Mouse (Mus musculus) thymus, postnatal 14 days (tissue): ENCODE data around the gene Ccdc162.
"Not testable (repeated sequence)": the region's sequence is repeated elsewhere in the genome, so short reads cannot be mapped to it uniquely, and the experiment has no call there.

Source experiments
- DNase-seq: peaks from one replicate; pipeline ENCODE4 v3.0.0; 2021

The Ccdc162 gene

GRCm38 (mm10) chr10:41690978-41691377 lies 25.5 kb downstream of the Ccdc162 start:
- no peak for DNase-seq

DNA sequence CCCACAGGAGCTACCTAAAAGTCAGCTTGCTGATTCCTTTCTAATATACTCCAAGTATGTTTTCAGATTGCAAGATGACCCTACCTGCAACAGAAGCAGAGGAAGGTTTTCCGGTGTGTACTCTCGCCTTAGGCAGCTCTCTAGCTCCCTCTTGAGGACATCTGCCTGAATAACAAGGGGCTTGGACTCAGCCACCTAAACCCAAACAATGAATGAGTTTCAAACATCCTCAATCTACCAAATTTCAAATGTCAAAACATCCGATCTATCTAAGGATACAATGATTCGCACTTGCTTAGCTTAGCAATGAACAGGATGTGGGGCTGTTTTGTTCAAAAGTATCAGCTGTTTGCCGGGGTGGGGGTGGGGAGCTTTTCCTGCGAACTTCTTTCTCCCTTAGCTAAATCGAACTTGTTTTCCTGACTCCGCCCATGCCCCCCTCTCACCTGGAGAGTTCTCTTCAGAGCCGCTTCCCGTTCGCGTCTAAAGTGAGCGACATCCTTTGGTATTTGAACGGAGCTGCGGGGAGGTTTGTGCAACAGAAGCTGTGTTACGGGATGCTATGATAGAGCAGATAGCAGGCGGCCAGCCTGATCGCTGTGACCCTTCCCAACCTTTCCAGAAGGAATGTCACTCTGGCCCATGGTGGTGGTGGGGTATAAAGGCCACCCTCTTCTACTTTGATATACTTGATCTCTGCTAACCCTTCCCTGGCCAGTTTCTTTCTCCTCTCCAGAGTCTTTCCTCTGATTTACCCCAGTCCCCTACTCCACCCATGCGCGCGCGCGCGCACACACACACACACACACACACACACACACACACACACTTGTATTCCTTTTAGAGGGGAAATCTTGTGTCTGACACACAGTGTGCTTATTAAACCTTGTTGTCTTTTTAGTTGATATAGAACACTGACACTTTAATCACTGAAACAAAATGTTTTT lies 26.2 kb downstream of the Ccdc162 start:
- peak; percentile 86 for DNase-seq

GRCm38 (mm10) chr10:41684548-41684996 lies 31.9 kb downstream of the Ccdc162 start:
- peak; percentile 41 for DNase-seq

- DNase-seq, result peak; percentile 92
Observed at GRCm38 (mm10) chr10:41682546-41683393, 33.7 kb downstream of the Ccdc162 start.

DNA sequence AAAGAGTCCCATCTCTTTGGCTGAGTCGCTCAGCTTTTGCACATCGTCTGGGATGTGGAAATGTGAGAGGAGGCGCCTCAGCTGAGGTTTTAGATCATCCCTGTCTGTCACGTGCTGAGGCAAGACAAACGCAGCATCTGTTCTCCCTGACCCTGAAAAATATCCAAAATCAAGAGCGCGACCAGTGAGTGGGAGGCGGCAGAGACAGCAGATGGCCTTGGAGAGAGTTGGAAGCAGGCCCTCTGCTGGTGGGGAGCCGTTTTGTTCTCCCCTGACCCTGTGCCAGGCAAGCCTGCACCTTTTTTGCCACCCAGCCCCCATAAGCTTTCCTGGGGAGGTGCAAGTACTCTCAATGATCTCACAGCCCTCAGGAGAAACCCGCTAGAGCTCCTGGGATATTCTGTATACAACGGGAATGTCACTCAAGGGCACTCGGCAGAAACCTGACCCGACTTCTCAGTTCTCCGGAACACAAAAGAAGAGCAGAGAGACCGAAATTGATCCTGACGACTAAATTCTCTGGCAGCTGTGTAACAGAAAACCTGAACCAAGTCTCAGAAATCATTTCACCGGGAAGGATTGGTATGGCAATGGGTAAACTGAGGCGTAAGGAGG lies 37.6 kb downstream of the Ccdc162 start:
- DNase-seq, result peak; percentile 82

DNA sequence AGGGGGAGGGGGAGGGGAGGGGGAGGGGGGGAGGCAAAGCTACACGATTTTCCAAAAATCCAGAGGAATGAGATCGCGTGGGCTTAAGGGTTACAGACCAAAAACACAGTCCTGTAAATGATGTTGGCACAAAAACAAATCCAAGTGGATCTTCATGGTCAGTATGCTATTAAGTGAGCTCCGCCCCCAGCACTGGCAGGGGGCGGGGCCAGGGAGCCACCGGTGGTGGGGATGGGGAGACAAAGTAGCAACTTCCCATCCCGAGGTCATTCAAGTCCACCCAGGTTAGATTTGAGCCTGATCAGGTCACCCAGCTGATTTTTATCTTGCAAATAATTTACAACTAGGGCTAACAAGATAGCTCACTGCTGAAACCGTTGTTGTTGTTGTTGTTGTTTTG lies 39.0 kb downstream of the Ccdc162 start:
- DNase-seq, result no peak

GRCm38 (mm10) chr10:41676661-41677061 lies 39.8 kb downstream of the Ccdc162 start:
- DNase-seq, result no peak

GRCm38 (mm10) chr10:41675842-41676571 lies 40.4 kb downstream of the Ccdc162 start:
- no peak for DNase-seq

DNA sequence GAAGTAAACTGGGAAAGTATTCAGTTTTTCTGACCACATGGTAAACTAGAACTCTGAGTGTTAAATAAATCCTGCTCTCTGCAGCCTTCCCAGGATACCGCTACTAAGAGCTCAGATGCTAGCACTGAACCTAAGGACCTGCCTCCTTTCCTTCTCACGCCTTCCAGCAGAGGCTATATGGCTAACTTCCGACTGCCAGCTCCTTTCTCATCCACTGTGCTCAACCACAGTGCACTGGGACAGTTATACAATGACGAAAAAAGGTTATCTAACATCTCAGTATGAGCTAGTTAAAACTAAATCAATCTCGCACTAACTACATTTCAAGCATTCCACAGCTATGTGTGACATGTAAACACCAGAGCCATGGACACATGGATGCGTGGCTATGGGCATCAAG lies 41.2 kb downstream of the Ccdc162 start:
- DNase-seq, result no peak

DNA sequence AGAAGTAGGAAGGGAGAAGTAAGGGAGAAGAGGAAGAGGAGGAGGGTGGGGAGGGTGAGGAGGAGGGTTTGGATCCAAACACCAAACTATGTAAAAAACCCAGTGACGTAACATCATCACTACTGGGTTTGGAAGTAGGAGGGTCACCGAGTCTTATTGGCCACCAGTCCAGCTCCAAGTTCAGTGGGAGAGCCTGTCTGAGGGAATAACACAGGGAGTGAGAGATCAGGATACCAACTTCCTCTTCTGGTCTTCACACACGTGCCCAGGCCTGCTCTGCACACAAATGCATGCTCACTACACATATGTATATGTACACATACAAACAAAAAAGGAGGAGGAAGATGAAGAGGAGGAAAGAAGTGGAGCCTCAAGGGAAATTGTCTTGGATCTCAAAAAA lies 42.1 kb downstream of the Ccdc162 start:
- DNase-seq, result no peak

DNA sequence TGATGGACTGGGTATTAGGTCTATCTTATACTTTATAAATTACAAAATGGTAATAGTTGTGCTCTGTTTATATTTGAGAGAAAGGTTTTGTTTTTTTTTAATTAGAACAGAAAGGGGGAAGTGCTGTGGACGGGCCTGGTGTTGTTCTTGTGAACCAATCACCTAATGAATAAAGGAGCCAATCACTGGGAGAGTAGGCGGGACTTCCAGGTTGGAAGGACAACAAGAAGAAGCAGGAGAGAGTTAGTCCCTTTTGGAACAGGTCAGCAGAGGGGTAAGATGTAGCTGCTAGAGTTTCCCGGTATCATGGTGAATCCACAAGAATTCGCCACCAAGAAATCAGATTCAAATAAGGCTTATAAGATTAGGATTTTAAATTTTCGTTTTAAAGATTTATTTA lies 46.2 kb downstream of the Ccdc162 start:
- no peak for DNase-seq

- no peak for DNase-seq
Observed at GRCm38 (mm10) chr10:41665498-41665897, 50.9 kb downstream of the Ccdc162 start.

- not testable (repeated sequence) for DNase-seq
Observed at GRCm38 (mm10) chr10:41659671-41660070, 56.8 kb downstream of the Ccdc162 start.

- not testable (repeated sequence) for DNase-seq
Observed at GRCm38 (mm10) chr10:41655684-41656083, 60.8 kb downstream of the Ccdc162 start.

DNA sequence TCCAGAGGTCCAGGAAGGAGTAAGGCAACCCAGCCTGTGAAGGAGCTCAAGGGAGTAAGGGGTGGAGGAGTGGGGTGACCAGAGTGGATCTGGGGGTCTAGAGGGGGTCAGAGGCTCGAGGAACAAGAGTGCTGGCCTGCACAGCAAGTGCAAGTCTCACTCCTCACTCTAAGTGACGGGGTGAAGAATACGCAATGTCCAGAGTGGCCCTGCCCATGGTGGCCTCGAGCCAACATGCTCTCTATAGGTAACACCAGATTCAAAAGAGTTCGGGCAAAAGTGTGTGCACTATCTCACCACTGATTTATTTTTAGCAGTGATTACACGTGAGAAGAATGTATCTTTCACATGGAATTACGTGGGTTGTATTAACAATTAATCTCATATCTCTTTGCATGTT lies 63.4 kb downstream of the Ccdc162 start:
- DNase-seq, result no peak

GRCm38 (mm10) chr10:41652094-41652775 lies 64.2 kb downstream of the Ccdc162 start:
- no peak for DNase-seq

DNA sequence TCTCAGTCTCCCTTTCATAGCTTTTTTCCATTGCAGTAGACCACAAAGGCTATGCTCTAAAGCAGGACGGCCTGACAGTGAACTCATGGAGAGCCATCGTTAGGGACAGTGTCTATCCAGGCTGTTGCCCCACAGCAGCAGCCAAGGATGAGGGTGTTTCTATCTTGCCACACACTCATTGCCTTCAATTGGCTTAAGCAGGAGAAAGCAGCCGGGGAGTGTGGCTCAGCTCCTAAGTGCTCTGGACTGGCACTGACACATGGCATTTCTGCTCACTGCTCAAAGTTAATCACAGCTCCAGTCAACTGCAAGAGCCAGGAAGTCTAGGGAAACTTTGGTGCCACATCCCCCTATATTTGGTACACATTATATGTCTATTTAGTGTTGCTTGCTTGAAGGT lies 64.9 kb downstream of the Ccdc162 start:
- no peak for DNase-seq

GRCm38 (mm10) chr10:41649186-41649585 lies 67.2 kb downstream of the Ccdc162 start:
- DNase-seq, result no peak

DNA sequence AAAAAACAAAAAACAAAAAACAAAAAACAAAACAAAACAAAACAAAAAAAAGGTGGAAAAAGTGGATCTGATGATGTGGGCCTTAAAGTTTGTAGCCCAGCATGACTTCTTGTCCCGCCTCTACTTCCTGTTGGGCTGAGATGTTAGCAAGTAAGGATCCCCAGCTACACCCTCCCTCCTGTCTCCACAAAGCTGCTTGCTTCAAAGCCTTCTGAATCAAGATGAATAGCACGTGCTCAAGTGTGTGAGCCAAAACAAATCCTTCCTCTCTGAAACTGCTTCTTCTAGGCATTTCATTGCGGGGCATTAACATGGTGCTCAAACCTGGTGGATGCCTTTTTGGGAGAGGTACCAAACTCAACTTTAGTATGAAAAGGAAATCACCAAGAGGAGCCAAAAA lies 77.7 kb downstream of the Ccdc162 start:
- DNase-seq, result peak; percentile 69

DNA sequence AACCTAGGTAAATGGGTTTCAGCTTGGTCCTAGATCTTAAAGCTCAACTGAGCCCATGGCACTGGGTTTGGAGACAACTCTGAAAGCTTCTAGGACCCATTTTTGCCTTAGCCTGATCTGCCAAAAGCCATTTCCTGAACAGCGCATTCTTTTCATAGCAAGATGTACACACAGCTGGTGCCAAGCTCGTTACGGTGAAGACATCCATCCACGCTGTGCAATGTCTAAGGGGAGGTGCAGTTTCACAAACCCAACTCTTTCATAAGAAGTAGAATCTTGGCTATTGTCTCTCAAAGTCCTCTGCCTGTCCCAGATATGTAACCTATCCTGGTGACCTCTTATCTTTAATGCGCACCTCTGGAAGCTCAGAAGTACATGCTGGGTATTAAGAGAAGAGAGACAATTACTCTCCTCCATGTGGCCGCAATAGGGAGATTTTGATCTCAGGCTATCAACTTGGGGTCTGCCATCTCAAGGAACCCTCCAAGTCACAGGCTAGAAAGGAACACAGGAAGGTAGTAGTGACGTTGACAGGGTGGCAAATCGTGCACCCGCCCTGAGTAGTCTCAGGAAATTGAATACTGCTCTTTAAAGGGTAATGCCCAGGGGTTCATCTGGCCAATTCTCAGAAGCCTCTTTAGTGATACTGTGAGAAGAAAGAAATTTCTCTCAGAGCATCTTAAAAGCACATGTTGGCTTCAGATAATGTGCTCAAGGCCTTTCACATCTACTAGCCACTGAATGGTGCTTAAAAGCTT lies 81.0 kb downstream of the Ccdc162 start:
- peak; percentile 63 for DNase-seq

DNA sequence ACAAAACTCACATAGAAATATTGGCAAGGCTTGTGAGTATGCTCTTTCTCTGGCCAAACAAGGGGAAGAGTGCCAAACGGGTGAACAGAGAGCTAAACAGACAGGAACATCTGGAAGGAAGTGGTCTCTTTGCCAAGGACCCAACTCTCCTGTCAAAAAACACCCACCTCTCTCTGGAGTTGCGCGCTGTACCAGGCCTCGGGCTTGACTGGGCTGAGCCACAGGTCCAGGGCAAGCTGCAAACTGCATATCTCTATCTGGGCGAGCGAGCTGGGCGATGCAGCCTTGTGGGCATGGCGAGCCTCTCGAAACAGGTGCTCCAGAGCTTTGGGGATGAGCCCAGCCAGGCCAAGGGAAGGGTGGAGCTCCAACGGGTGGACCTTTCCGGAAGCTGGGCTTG lies 82.6 kb downstream of the Ccdc162 start:
- DNase-seq, result peak; percentile 56
